Mouse (Mus musculus) mouse embryonic stem cell (cell line): ENCODE results near the gene Gm773.
"Not testable (repeated sequence)": the region's sequence is repeated elsewhere in the genome, so short reads cannot be mapped to it uniquely, and the experiment has no call there.

Source experiments
- in situ Hi-C, 2 experiments: fragments of 300-500 bp; cut with MboI; formaldehyde crosslinking; loops; 1 replicate in 1 of 2; 3 replicates in 1 of 2; pipeline ENCODE4 v1.14.3; 2019 to 2020; ENCODE audit warnings: low sequenced_read_pairs in 2 of 2, low pct_unique_long_range_greater_than_20kb in 1 of 2, mixed read lengths in 1 of 2; ENCODE audit not compliant: unreplicated experiment in 1 of 2

Gm773 gene

GRCm38 (mm10) chrX:56212771-56213170 lies at the start of gene Gm773:
TSS of gene Gm773 (minus strand) at chrX:56212881.
- in situ Hi-C loops, result no loop called here

DNA sequence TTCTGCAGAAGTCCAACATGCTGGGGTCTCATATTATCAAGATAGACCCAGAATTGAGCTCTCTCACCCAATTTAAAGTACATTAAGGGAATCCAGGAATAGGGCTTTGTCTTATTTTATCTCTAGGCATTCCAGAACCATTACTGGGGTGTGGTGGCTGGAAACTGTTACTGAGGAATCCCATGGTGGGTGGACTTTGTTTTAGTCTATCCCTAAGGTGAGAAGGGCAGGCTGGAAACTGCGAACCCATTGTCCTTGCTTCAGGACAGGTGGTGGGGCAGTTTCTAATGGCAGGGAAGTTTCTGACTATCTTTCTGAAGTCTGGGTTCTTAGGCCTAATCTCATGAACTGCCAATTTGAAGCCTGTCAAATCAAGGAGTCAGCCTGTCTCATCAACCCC lies 26.2 kb downstream of the Gm773 start:
- in situ Hi-C loops, result not testable (repeated sequence)

DNA sequence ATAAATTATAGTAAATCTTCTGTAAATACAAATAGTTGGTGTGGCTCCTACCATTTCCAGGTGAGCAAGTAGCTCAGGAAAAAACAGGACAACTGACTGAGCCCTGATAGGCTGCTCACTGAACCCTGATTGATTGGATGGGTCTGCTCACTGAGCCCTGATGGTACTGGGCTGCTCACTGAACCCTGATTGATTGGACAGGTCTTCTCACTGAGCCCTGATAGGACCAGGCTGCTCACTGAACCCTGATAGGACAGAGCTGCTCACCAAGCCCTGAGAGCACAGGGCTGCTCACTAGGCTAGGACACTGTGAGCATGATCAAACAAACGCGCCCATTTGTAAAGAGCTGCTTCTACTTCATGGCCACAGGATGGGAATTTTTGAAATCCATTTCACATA lies 61.3 kb downstream of the Gm773 start:
- in situ Hi-C loops, result no loop called here
